Mouse (Mus musculus) cortical plate, adult 2 months (tissue): ENCODE measurements around the gene Gm17349.

ENCODE experiments used
- CTCF ChIP-seq: fragments of 200-500 bp; IDR thresholded peaks from 2 replicates; pipeline ENCODE4 v1.5.1; 2011; ENCODE audit warnings: mild to moderate bottlenecking, control low read depth, low read length; ENCODE audit not compliant: insufficient read depth; ENCODE audit errors: extremely low read depth
- POLR2A ChIP-seq: fragments of 200-500 bp; IDR thresholded peaks from 2 replicates; pipeline ENCODE4 v1.6.1; 2011; ENCODE audit warnings: mild to moderate bottlenecking, low read length, control low read depth; ENCODE audit not compliant: insufficient read depth; ENCODE audit errors: extremely low read depth

DNA sequence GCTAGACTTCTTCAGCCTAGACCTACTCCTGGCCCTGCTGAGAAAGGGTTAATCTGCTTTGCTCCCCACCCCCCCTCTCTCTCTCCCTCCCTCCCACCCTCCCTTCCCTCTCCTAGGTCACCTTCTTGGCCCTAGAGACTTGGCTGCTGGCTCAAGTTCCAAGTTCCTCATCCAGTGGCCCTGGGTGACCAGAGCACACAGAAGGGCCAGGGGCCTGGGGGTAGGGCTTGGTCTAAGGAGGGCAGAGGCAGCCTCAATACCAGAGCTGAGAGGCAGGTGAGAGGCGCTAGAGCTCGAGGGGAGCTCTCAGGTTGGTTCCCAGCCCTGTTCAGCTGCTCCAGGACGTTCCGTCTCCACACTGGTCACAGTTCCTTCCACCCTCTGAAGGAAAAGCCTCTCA lies 14.4 kb downstream of the Gm17349 start:
- TF ChIP-seq POLR2A (no peak), CTCF (no peak)
